Mouse (Mus musculus): ENCODE results near the gene Ugt1a7c.

DNA sequence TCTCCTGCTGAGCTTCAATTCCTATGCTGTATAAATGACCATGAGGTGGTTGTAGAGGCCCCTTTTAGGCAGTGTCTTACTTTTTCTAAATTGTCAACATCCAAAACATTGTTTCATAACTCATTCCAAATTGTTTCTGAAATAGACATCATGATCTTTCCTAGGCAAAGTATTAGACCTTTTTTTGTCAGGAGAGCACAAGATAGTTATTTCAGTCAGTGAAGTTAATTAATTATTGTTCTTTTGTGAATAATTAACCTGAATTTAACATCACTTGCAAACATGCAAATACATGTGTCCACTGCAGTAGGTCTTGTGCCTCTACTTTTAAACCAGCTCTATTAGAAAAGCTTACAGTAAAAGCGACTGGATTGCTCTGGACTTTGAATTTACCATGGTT, 39.8 kb upstream of the Ugt1a7c start, which contains the start of gene Ugt1a10:
- TF ChIP-seq CTCF (IDR thresholded peaks at IDR 0.05; ENCODE audit: control insufficient read depth, insufficient read depth, low read length) (no peak), POLR2A (IDR thresholded peaks at IDR 0.05; ENCODE audit: borderline replicate concordance, control insufficient read depth, low read depth, low read length) (no peak)
